Mouse (Mus musculus) cortical plate, adult 2 months (tissue): ENCODE results near the gene Pdcd2. TPM values are rescaled to one million over a fixed set of nuclear protein-coding genes. Genes with fewer than 3 reads are reported as not detected.

Experiments
- H3K27ac ChIP-seq: fragments of 200-500 bp; 2 replicates; pipeline ENCODE4 v1.5.1; 2012; ENCODE audit warnings: low read length, control low read depth, inconsistent platforms; ENCODE audit not compliant: insufficient read depth
- H3K4me1 ChIP-seq: fragments of 200-500 bp; 2 replicates; pipeline ENCODE4 v1.6.1; 2011; ENCODE audit warnings: low read length; ENCODE audit not compliant: control insufficient read depth, insufficient read depth
- H3K4me3 ChIP-seq: fragments of 200-500 bp; 2 replicates; pipeline ENCODE4 v1.5.1; 2011; ENCODE audit warnings: mild to moderate bottlenecking, low read length, control low read depth; ENCODE audit not compliant: insufficient read depth
- CTCF ChIP-seq: fragments of 200-500 bp; IDR thresholded peaks from 2 replicates; pipeline ENCODE4 v1.5.1; 2011; ENCODE audit warnings: mild to moderate bottlenecking, control low read depth, low read length; ENCODE audit not compliant: insufficient read depth; ENCODE audit errors: extremely low read depth
- POLR2A ChIP-seq: fragments of 200-500 bp; IDR thresholded peaks from 2 replicates; pipeline ENCODE4 v1.6.1; 2011; ENCODE audit warnings: mild to moderate bottlenecking, low read length, control low read depth; ENCODE audit not compliant: insufficient read depth; ENCODE audit errors: extremely low read depth
- polyA plus RNA-seq: library from polyadenylated mRNA; depleted of rRNA; stranded (reverse); fragments of >200 nt; gene quantifications from 2 replicates; pipeline ENCODE4 v1.2.3, GENCODE M21; 2012

Gene Pdcd2
- polyA plus RNA-seq, 1 experiment = 15.6 TPM

DNA sequence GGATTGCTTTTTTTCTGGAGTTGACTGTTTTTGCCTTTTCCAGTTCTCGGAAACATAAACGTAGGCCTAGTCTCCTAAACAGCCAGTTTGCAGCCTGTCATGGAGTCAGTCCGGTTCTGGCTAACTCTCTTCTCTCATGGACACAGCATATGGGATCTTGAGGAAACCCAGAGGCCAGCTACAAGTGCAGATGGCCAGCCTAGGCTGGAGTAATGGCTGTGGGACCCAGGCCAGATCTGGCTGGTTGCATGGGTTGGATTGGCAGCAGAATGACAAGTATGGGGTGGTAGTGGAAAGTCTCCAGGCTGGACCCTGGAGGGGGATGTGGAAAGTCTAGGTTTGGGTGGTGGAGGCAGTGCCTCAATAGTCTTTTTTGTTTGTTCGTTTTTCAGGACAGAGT lies 13.2 kb upstream of the Pdcd2 start:
- TF ChIP-seq CTCF (no peak), POLR2A (no peak)
- H3K4me1 ChIP-seq = peaks cover 2% of the 10 kb centered on the region; the same call in 1 of the 2 replicates
- no peak overlapping the region for H3K4me3 ChIP-seq

DNA sequence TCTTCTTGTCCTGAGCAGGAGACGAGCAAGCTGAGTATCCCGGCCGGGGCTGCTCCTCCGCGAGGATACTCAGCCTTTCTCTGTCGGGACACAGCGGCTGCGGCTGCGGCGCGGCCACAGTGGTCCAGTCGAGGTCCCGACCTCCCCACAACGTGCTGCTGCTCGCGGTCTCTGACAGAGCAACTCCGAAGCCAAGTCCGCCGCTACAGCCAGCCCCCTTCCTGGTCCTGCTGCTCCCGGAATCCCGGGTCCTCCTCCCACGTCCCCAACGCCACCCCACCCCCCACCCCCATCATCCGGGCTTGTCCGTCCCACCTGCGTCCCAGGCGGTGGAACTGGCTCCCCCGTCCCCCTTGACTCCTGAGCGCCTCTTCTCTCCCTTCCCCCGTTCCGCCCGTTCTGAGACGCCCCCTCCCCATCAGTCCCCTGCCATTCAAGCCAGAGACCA lies 9.4 kb upstream of the Pdcd2 start:
- H3K4me3 ChIP-seq = peak overlapping the region; percentile 7; the same call in 1 of the 2 replicates
- peaks cover 2% of the 10 kb centered on the region; the same call in 1 of the 2 replicates for H3K4me1 ChIP-seq
- H3K27ac ChIP-seq = no peak overlapping the region
- TF ChIP-seq POLR2A = no peak
- no peak for TF ChIP-seq CTCF

More for the DNA sequence above, 13.2 kb upstream of the Pdcd2 start:
- H3K27ac ChIP-seq = no peak overlapping the region

DNA sequence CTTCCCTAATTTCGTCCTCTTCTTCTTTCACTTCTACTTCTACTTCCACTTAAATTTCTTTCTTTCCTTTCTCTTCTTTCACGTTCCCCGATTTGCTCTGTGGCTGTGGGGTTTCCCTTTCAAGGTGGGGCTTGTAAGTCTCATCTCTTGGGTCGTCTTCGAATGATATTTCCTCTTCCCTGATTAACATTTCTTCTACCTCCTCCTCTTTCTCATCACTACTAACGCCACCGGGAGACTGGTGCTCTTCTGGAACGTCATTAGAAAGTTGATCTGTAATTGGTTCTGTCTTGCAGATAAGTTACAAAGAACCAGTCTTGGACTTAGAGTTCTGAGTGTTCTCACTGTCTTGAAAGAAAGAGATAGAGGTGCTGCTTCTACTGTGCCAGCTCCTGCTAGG lies 8.8 kb upstream of the Pdcd2 start:
- no peak overlapping the region for H3K27ac ChIP-seq
- H3K4me1 ChIP-seq = peaks cover 2% of the 10 kb centered on the region; the same call in 1 of the 2 replicates
- no peak for TF ChIP-seq POLR2A
- TF ChIP-seq CTCF = no peak
- H3K4me3 ChIP-seq = peak overlapping the region; percentile 7; the same call in 1 of the 2 replicates

DNA sequence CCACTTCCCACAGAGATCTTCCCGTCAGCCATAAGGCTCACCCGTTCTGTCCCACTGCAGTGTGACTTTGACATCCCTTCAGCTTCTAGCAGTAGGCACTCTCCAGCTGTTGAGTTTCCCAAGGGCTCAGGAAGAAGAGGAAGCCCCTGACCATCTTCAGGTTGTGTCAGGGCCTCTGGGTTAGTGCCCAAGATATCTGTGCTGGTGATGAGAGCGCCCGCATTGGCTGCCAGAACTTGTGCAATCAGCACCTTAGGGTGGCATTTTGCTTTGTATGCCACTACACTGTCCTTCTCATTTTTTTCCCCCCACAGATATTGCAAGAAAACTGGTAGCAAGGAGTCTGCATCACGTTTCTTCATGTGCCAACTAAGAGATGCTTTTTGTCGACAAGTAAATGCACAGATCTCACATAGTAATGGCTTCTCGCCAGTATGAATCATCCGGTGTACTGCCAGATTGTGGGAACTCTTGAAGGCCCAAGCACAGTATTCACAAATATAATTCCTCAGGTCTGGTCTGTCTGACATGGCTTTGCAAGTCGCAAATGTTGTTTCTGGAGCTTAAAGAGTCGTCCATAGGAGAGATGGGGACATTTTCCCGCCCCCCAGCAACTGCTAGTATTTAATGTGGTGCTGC lies 8.2 kb upstream of the Pdcd2 start:
- no peak for TF ChIP-seq CTCF
- TF ChIP-seq POLR2A = no peak
- H3K27ac ChIP-seq = no peak overlapping the region

DNA sequence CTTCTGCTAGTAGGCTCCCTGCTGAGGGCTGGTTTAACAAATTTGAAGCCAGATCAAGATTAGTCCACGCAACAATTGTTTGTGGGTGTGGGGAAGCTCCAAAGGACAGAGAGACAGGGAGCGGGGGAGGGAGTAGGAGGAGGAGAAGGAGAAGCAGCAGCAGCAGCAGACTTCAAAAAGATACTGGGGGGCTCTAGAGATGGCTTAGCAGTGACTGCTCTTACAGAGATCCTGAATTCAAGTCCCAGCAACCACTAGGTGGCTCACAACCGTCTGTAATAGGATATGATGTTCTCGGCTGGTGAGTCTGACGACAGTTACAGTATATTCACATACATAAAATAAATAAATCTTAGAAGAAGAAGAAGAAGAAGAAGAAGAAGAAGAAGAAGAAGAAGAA lies 3.0 kb upstream of the Pdcd2 start:
- Histone ChIP-seq H3K27ac (no peak overlapping the region), H3K4me1 (peaks cover 4% of the 10 kb centered on the region; the same call in 1 of the 2 replicates), H3K4me3 (no peak overlapping the region)
- TF ChIP-seq POLR2A (no peak), CTCF (peak; percentile 43)

More for the DNA sequence above, 8.2 kb upstream of the Pdcd2 start:
- H3K4me3 ChIP-seq = no peak overlapping the region
- H3K4me1 ChIP-seq = peaks cover 2% of the 10 kb centered on the region; the same call in 1 of the 2 replicates

DNA sequence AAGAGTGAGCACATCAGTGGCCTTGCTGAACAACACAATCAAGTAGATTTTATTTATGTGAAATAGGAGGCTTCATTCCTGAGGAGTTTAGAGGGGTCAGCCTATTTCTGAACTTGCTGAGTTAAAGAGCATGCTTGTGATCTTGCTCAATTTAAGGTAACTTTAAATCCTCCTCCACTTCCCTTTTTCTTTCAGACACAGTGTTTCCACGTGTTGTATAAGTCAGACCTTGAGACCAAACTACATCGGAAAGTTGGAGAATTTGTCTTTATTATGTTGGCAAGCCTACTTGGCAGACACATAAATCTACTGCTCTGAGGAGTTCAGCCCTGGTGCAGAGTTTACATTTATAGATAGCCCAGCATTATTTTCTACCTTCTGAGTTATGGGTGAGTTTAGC lies 1.8 kb upstream of the Pdcd2 start:
- Histone ChIP-seq H3K27ac (no peak overlapping the region), H3K4me1 (peaks cover 4% of the 10 kb centered on the region; the same call in 1 of the 2 replicates), H3K4me3 (no peak overlapping the region)
- TF ChIP-seq POLR2A = no peak
- TF ChIP-seq CTCF = no peak

DNA sequence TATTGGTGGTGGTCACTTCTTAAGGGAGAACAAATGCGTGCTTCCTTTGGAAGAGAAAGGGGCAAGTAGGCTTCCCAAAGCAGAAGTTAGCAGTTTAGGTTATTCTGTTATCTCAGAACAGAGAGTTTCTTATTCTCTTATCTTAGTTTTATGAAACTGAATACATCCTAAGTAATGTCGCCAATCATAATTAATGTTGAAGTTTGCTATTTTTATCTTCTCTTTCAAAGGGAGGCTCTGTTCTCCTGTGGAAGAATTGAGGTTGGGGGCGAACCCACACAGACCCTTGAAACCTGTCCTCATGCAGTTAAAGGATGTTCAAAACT lies 673 bp upstream of the Pdcd2 start:
- no peak for TF ChIP-seq CTCF
- TF ChIP-seq POLR2A = no peak
- Histone ChIP-seq H3K27ac (no peak overlapping the region), H3K4me3 (no peak overlapping the region; the same call in 1 of the 2 replicates), H3K4me1 (peaks cover 4% of the 10 kb centered on the region; the same call in 1 of the 2 replicates)

DNA sequence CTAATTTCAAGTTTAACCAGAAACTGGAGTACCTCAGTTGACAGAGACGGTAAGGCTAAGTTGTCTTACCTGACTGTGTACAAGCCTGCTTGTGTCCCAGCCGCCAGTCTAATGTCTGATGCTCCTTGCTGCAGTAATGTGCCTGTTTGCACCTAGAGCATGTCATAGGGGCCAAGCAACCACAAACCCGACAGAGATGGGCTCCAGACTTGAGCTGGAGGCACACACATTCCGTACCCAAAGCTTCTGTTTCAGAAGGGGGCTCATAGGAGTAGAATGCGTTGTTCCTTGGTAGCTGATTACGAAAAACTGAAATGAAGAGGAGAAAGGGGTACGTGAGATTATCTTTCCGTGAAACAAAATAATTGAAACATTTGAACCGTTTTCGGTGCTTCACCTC lies 797 bp downstream of the Pdcd2 start:
- Histone ChIP-seq H3K4me3 (peak overlapping the region; percentile 42), H3K27ac (no peak overlapping the region), H3K4me1 (peaks cover 4% of the 10 kb centered on the region; the same call in 1 of the 2 replicates)
- TF ChIP-seq CTCF (no peak), POLR2A (no peak)

DNA sequence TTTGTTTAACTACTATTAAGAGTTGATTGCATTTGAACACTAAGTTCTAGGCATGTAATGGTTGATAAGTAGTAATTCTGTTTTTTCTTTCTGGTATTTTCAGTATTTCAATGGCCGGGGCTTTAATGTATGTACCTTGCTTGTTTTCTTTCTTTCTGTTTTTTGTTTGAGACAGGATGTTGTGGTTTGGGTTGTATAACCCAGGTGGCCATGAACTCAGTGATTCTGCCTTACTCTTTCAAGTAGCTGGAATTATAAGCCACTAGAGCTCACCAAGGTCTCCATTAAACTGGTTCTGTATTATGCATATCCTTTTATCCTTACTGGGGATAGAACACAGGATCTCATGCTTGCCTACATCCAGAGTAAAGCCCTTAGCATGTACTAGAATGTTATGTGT lies 8.3 kb downstream of the Pdcd2 start:
- H3K4me3 ChIP-seq = no peak overlapping the region
- no peak overlapping the region for H3K27ac ChIP-seq
- TF ChIP-seq POLR2A (no peak), CTCF (no peak)
- no peaks in the 10 kb centered on the region for H3K4me1 ChIP-seq

DNA sequence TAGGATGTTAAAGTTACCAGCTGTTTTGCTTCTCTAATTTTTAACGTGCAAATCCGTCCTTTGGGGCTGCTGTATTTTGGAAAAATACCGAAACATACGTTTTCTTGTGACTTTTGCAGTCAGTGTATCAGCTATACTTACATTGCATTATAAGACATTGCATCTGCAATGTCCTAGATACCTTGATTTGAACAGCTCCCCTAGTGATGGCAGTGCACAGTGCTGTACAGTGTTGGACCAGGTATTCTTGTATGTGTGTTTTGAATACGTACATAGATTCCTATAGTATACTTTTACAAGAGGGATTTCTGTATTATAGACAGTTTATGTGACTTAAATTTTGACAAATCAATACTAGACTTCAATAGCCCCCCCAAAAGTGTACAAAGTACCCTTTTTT lies 8.9 kb downstream of the Pdcd2 start:
- no peak overlapping the region for H3K27ac ChIP-seq
- no peaks in the 10 kb centered on the region for H3K4me1 ChIP-seq
- H3K4me3 ChIP-seq = no peak overlapping the region
- TF ChIP-seq CTCF (no peak), POLR2A (no peak)
